28 mouse cellular contexts compared by ENCODE assay signal in the genomic region with DNA sequence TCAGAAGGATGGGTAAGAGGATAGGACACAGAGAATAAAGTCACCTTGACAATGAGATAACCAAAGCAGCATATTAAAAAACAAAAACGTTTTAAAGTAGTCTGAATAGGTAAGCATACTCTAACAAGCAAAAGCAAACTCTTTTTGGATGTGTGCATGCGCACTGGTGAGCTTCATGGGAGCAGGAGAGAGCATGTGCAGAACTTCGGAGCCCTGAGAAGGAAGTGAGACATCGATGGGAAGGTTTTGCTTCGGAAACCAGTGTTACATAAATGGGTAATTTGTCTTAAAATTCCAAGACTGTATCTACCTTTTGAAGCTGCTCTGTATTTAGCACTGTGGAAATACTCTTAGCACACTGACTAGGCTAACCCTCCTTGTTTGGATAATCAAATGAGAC.
"Had no signal": no experiment of that assay in that cellular context is flagged by ENCODE, and none has a peak within 500 bp of the region (broad histone marks: within the 10 kb centered on the region; RNA-seq: fewer than 3 reads in every experiment).

No protein-coding gene starts in this region.

- H3K27ac ChIP-seq: limb, embryonic 10.5 days; limb, embryonic 12.5 days; limb, embryonic 13.5 days; limb, embryonic 15.5 days; liver, embryonic 12.5 days; liver, embryonic 13.5 days; liver, embryonic 14.5 days; liver, embryonic 15.5 days; lung, embryonic 15.5 days; macrophage; midbrain, embryonic 10.5 days; midbrain, embryonic 12.5 days; midbrain, embryonic 13.5 days; midbrain, embryonic 15.5 days; neural tube, embryonic 12.5 days; neural tube, embryonic 13.5 days had no signal

- H3K9ac ChIP-seq: limb, embryonic 12.5 days; limb, embryonic 13.5 days; limb, embryonic 15.5 days; liver, embryonic 12.5 days; liver, embryonic 13.5 days; liver, embryonic 14.5 days; liver, embryonic 15.5 days; liver, postnatal 0 days; lung, embryonic 14.5 days; lung, embryonic 15.5 days; midbrain, embryonic 12.5 days; midbrain, embryonic 13.5 days; midbrain, embryonic 15.5 days; neural tube, embryonic 12.5 days; neural tube, embryonic 13.5 days had no signal

- ATAC-seq: liver, embryonic 12.5 days; liver, postnatal 0 days; lung, postnatal 0 days had no signal

- H3K4me2 ChIP-seq: limb, embryonic 12.5 days; limb, embryonic 13.5 days; limb, embryonic 15.5 days; liver, embryonic 11.5 days; liver, embryonic 12.5 days; liver, embryonic 13.5 days; liver, embryonic 15.5 days; lung, embryonic 14.5 days; lung, embryonic 15.5 days; midbrain, embryonic 11.5 days; midbrain, embryonic 12.5 days; midbrain, embryonic 13.5 days; midbrain, embryonic 15.5 days; neural tube, embryonic 12.5 days; neural tube, embryonic 13.5 days had no signal

- H3K4me3 ChIP-seq: limb, embryonic 10.5 days; limb, embryonic 12.5 days; limb, embryonic 13.5 days; limb, embryonic 15.5 days; liver, embryonic 12.5 days; liver, embryonic 13.5 days; liver, embryonic 15.5 days; lung, embryonic 15.5 days; megakaryocyte, embryonic 14.5 days; midbrain, embryonic 10.5 days; midbrain, embryonic 12.5 days; midbrain, embryonic 13.5 days; midbrain, embryonic 15.5 days; myocyte; neural tube, embryonic 12.5 days; neural tube, embryonic 13.5 days had no signal

- H3K9me3 ChIP-seq: limb, embryonic 10.5 days; limb, embryonic 12.5 days; limb, embryonic 13.5 days; limb, embryonic 15.5 days; liver, embryonic 12.5 days; liver, embryonic 13.5 days; liver, embryonic 15.5 days; lung, embryonic 15.5 days; midbrain, embryonic 10.5 days; midbrain, embryonic 12.5 days; midbrain, embryonic 13.5 days; midbrain, embryonic 15.5 days; neural tube, embryonic 12.5 days; neural tube, embryonic 13.5 days had no signal

- DNase-seq: liver; liver, embryonic 13.5 days; liver, postnatal 0 days; lung, adult 2 months; lung, embryonic 14.5 days; lung, postnatal 10 days; lung, postnatal 14 days; lung, postnatal 4 days had no signal

- H3K36me3 ChIP-seq: limb, embryonic 10.5 days; limb, embryonic 12.5 days; limb, embryonic 13.5 days; limb, embryonic 15.5 days; liver, embryonic 12.5 days; liver, embryonic 13.5 days; liver, embryonic 15.5 days; lung, embryonic 15.5 days; midbrain, embryonic 10.5 days; midbrain, embryonic 12.5 days; midbrain, embryonic 13.5 days; midbrain, embryonic 15.5 days; neural tube, embryonic 12.5 days; neural tube, embryonic 13.5 days had no signal

- H3K27me3 ChIP-seq: limb, embryonic 12.5 days; limb, embryonic 13.5 days; limb, embryonic 15.5 days; liver, embryonic 12.5 days; liver, embryonic 13.5 days; liver, embryonic 15.5 days; lung, embryonic 15.5 days; megakaryocyte, embryonic 14.5 days; midbrain, embryonic 12.5 days; midbrain, embryonic 13.5 days; midbrain, embryonic 15.5 days; neural tube, embryonic 12.5 days; neural tube, embryonic 13.5 days had no signal

- H3K4me1 ChIP-seq: limb, embryonic 10.5 days; limb, embryonic 13.5 days; limb, embryonic 15.5 days; liver, embryonic 12.5 days; liver, embryonic 13.5 days; liver, embryonic 15.5 days; lung, embryonic 15.5 days; megakaryocyte, embryonic 14.5 days; midbrain, embryonic 12.5 days; midbrain, embryonic 13.5 days; midbrain, embryonic 15.5 days; neural tube, embryonic 12.5 days had no signal
